Comparison of ENCODE assay signal across 19 mouse cellular contexts in the genomic region with DNA sequence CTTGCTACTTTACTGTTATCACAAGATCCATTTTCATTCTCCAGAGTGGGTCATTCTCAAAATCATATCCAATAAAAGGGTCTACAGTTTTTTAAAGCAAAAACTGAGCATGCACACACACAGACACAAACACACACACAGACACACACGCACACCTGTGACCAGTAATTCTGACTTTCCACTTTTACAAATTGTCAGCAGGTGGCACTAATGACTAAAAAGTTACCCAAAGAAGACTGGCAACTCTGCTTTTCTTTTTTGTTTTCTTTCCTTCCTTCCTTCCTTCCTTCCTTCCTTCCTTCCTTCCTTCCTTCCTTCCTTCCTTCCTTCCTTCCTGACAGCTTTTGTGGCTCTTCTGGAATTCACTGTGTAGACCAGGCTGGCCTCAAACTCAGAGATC. TPM values are rescaled to one million over a fixed set of nuclear protein-coding genes. Genes with fewer than 3 reads are reported as not detected.
DNase-seq lines count a peak whose midpoint lies in the region; ATAC-seq and TF ChIP-seq lines count a peak whose summit lies in the region.
"Had no signal": no experiment of that assay in that cellular context is flagged by ENCODE, and none has a peak within 500 bp of the region (broad histone marks: within the 10 kb centered on the region; RNA-seq: fewer than 3 reads in every experiment).

No protein-coding gene starts in this region.

- DNase-seq in hindbrain, postnatal 0 days (ENCODE audit: low spot score) = no peak
- DNase-seq in hindbrain, embryonic 10.5 days (ENCODE audit: low spot score) = no peak
- DNase-seq in lung, embryonic 14.5 days = no peak
- no peak for DNase-seq in lung, postnatal 14 days
- DNase-seq in CH12.LX (ENCODE audit: extremely low read depth) = no peak
- peak; percentile 56 for DNase-seq in induced T-regulatory cell, adult 2 months (ENCODE audit: low read depth)
- no peak for DNase-seq in thymus, postnatal 0 days (ENCODE audit: low spot score)
- DNase-seq: adrenal gland, adult 8-10 months; cerebellum, adult 18-20 months; kidney, adult 11 months; right cerebral cortex, postnatal 14 days; thymus, adult 18-20 months had no signal

- H3K4me2 ChIP-seq in hindbrain, postnatal 0 days (ENCODE audit: low read depth, low read length) = no peak overlapping the region
- no peak overlapping the region for H3K4me2 ChIP-seq in lung, embryonic 14.5 days
- H3K4me2 ChIP-seq in CH12.LX (ENCODE audit: insufficient read depth, low read depth, poor library complexity, severe bottlenecking) = no peak overlapping the region
- H3K4me2 ChIP-seq: embryonic facial prominence, embryonic 13.5 days; hindbrain, embryonic 12.5 days; limb, embryonic 13.5 days had no signal

- H3K9ac ChIP-seq in hindbrain, postnatal 0 days (replicated peaks; ENCODE audit: low read length) = no peak overlapping the region
- no peak overlapping the region for H3K9ac ChIP-seq in lung, embryonic 14.5 days
- H3K9ac ChIP-seq in CH12.LX (ENCODE audit: insufficient read depth, low read depth) = no peak overlapping the region
- H3K9ac ChIP-seq: embryonic facial prominence, embryonic 13.5 days; hindbrain, embryonic 12.5 days; limb, embryonic 13.5 days had no signal

- H3K79me2 ChIP-seq in CH12.LX (replicated peaks; ENCODE audit: control insufficient read depth, extremely low read depth, insufficient read depth, poor library complexity, severe bottlenecking) = no peaks in the 10 kb centered on the region

- dilution Hi-C loops in CH12.LX (cut with MboI; ENCODE audit: extremely low pct_ligation_motif_present, extremely low pct_unique_long_range_greater_than_20kb, low sequenced_read_pairs) = no loop called here

- peak; percentile 41; the same call in 1 of the 2 replicates for TF ChIP-seq CTCF in hindbrain, postnatal 0 days (IDR thresholded peaks at IDR 0.05; ENCODE audit: low read depth)
- TF ChIP-seq CTCF in lung, embryonic 14.5 days (IDR thresholded peaks at IDR 0.05; ENCODE audit: low read depth) = peak; percentile 40
- TF ChIP-seq CTCF in CH12.LX (conservative IDR thresholded peaks at IDR 0.05 in 1 of 2, IDR thresholded peaks at IDR 0.05 in 1 of 2; ENCODE audit: low read depth in 2 of 2, low read length in 2 of 2) = peak in 1 of 2 experiments; percentile 78; a peak in 2 of 4 replicates

- in situ Hi-C loops in CH12.LX (cut with MboI; ENCODE audit: low pct_ligation_motif_present, low pct_unique_long_range_greater_than_20kb, low sequenced_read_pairs) = loop anchor here (25.0 kb wide), 1 partner anchor 258 kb away; a partner anchor contains a TSS

- no peaks in the 10 kb centered on the region for H3K9me3 ChIP-seq in hindbrain, postnatal 0 days (ENCODE audit: low read length)
- no peaks in the 10 kb centered on the region for H3K9me3 ChIP-seq in hindbrain, embryonic 10.5 days
- H3K9me3 ChIP-seq in lung, embryonic 14.5 days (ENCODE audit: low read depth, low read length) = no peaks in the 10 kb centered on the region
- no peaks in the 10 kb centered on the region for H3K9me3 ChIP-seq in CH12.LX (replicated peaks; ENCODE audit: low read length)
- H3K9me3 ChIP-seq: embryonic facial prominence, embryonic 13.5 days; hindbrain, embryonic 12.5 days; limb, embryonic 13.5 days had no signal

- H3K4me3 ChIP-seq in hindbrain, postnatal 0 days (ENCODE audit: low read length) = no peak overlapping the region
- no peak overlapping the region for H3K4me3 ChIP-seq in hindbrain, embryonic 10.5 days
- no peak overlapping the region for H3K4me3 ChIP-seq in lung, embryonic 14.5 days (ENCODE audit: low read depth, low read length)
- no peak overlapping the region for H3K4me3 ChIP-seq in CH12.LX (replicated peaks in 1 of 3; ENCODE audit: low read depth in 2 of 3, low read length in 2 of 3, poor library complexity in 1 of 3)
- H3K4me3 ChIP-seq: embryonic facial prominence, embryonic 13.5 days; hindbrain, embryonic 12.5 days; limb, embryonic 13.5 days had no signal

- no peaks in the 10 kb centered on the region for H3K36me3 ChIP-seq in hindbrain, postnatal 0 days (ENCODE audit: insufficient read depth, low read length)
- H3K36me3 ChIP-seq in hindbrain, embryonic 10.5 days = no peaks in the 10 kb centered on the region
- H3K36me3 ChIP-seq in lung, embryonic 14.5 days (ENCODE audit: insufficient read depth) = no peaks in the 10 kb centered on the region
- H3K36me3 ChIP-seq in CH12.LX (replicated peaks in 1 of 2; ENCODE audit: control insufficient read depth in 1 of 2, insufficient read depth in 1 of 2, low read length in 1 of 2) = no peaks in the 10 kb centered on the region
- H3K36me3 ChIP-seq: embryonic facial prominence, embryonic 13.5 days; hindbrain, embryonic 12.5 days; limb, embryonic 13.5 days had no signal

- 41% methylated on average over 1 of the region's 1 CpGs for WGBS in hindbrain, postnatal 0 days
- 48% methylated on average over 1 of the region's 1 CpGs for WGBS in hindbrain, embryonic 10.5 days
- 40% methylated on average over 1 of the region's 1 CpGs for WGBS in lung, embryonic 14.5 days

- H3K27me3 ChIP-seq in hindbrain, postnatal 0 days (ENCODE audit: insufficient read depth, low read length) = no peaks in the 10 kb centered on the region
- peaks cover 24% of the 10 kb centered on the region for H3K27me3 ChIP-seq in hindbrain, embryonic 10.5 days (ENCODE audit: insufficient read depth, poor library complexity, severe bottlenecking)
- H3K27me3 ChIP-seq in lung, embryonic 14.5 days (ENCODE audit: insufficient read depth, low read length) = no peaks in the 10 kb centered on the region
- H3K27me3 ChIP-seq in CH12.LX (replicated peaks) = peaks cover 5% of the 10 kb centered on the region

- no peak overlapping the region for H3K27ac ChIP-seq in hindbrain, postnatal 0 days
- no peak overlapping the region for H3K27ac ChIP-seq in hindbrain, embryonic 10.5 days
- no peak overlapping the region for H3K27ac ChIP-seq in lung, embryonic 14.5 days (ENCODE audit: low read depth)
- no peak overlapping the region for H3K27ac ChIP-seq in CH12.LX (ENCODE audit: insufficient read depth, low read depth)
- H3K27ac ChIP-seq: embryonic facial prominence, embryonic 13.5 days; hindbrain, embryonic 12.5 days; limb, embryonic 13.5 days had no signal

- ATAC-seq in hindbrain, postnatal 0 days = no peak
- ATAC-seq in lung, embryonic 14.5 days (ENCODE audit: insufficient read depth) = no peak
- no peak for ATAC-seq in megakaryocyte-erythroid progenitor cell, adult 5-6 weeks (replicated peaks; ENCODE audit: low FRiP score, low TSS enrichment, poor library complexity, severe bottlenecking)

- peak; percentile 76 for TF ChIP-seq RAD21 in CH12.LX (IDR thresholded peaks at IDR 0.05; ENCODE audit: low read depth, low read length)

- TF ChIP-seq POLR2A in CH12.LX (IDR thresholded peaks at IDR 0.05; ENCODE audit: low read depth, low read length) = no peak

- no peak for TF ChIP-seq EP300 in CH12.LX (IDR thresholded peaks at IDR 0.05; ENCODE audit: low read length)

- H3K4me1 ChIP-seq in hindbrain, postnatal 0 days (ENCODE audit: insufficient read depth, low read length) = no peaks in the 10 kb centered on the region
- H3K4me1 ChIP-seq in hindbrain, embryonic 10.5 days (replicated peaks) = peaks cover 4% of the 10 kb centered on the region; the same call in 1 of the 2 replicates
- H3K4me1 ChIP-seq in lung, embryonic 14.5 days (ENCODE audit: insufficient read depth) = no peaks in the 10 kb centered on the region
- H3K4me1 ChIP-seq in CH12.LX (ENCODE audit: control insufficient read depth in 1 of 2, insufficient read depth in 2 of 2) = peaks cover 13 to 32% of the 10 kb centered on the region in 2 experiments
- H3K4me1 ChIP-seq: limb, embryonic 13.5 days had no signal

RNA-seq across cellular contexts. Expression of a gene that starts 12.2 kb away (rescaled TPM):
- 192 and 222 TPM in 2 replicates for total RNA-seq in hindbrain, postnatal 0 days (2014; rRNA removed)
- 133 and 148 TPM in 2 replicates for polyA plus RNA-seq in hindbrain, postnatal 0 days (2015; fragmentation: Nextera tagmentation; extraction: Ambion mirVana)
- 36.3 and 38.1 TPM in 2 replicates for polyA plus RNA-seq in hindbrain, embryonic 10.5 days (2016; fragmentation: Nextera tagmentation; extraction: Ambion mirVana)
- polyA plus RNA-seq in lung, embryonic 14.5 days (2014; fragmentation: Nextera tagmentation; extraction: Ambion mirVana) = 77.2 and 96.5 TPM in 2 replicates
- total RNA-seq in CH12.LX (2012; rRNA removed) (52.5 and 76.7 TPM in 2 replicates), CH12.LX (2014; rRNA removed) (184 and 220 TPM in 2 replicates)
- 39.2 and 41.8 TPM in 2 replicates for polyA plus RNA-seq in CH12.LX (2012; ENCODE audit: insufficient read length, low read depth)
- 257 and 274 TPM in 2 replicates for total RNA-seq in megakaryocyte-erythroid progenitor cell, adult 5-6 weeks (2014; fragmentation: Nextera tagmentation)
- total RNA-seq in megakaryocyte-erythroid progenitor cell, adult 5-6 weeks (2017) = 121 and 224 TPM in 2 replicates
- 260 TPM in 2 replicates for polyA plus RNA-seq in thymus, postnatal 0 days (2015; fragmentation: Nextera tagmentation; extraction: Ambion mirVana)

RNA-seq across cellular contexts. Expression of a gene that starts 20.6 kb away (rescaled TPM):
- total RNA-seq in hindbrain, postnatal 0 days (2014; rRNA removed) = 0.78 and 1.9 TPM in 2 replicates
- 2.1 and 2.5 TPM in 2 replicates for polyA plus RNA-seq in hindbrain, postnatal 0 days (2015; fragmentation: Nextera tagmentation; extraction: Ambion mirVana)
- 0.89 and 2.2 TPM in 2 replicates for polyA plus RNA-seq in hindbrain, embryonic 10.5 days (2016; fragmentation: Nextera tagmentation; extraction: Ambion mirVana)
- polyA plus RNA-seq in lung, embryonic 14.5 days (2014; fragmentation: Nextera tagmentation; extraction: Ambion mirVana) = 0.20 and 0.35 TPM in 2 replicates
- total RNA-seq in CH12.LX (2012; rRNA removed) (not detected in 2 replicates), CH12.LX (2014; rRNA removed) (not detected in 2 replicates)
- polyA plus RNA-seq in CH12.LX (2012; ENCODE audit: insufficient read length, low read depth) = not detected in 2 replicates
- not detected in 2 replicates for total RNA-seq in megakaryocyte-erythroid progenitor cell, adult 5-6 weeks (2014; fragmentation: Nextera tagmentation)
- total RNA-seq in megakaryocyte-erythroid progenitor cell, adult 5-6 weeks (2017) = not detected in 2 replicates
- 0.13 and 0.18 TPM in 2 replicates for polyA plus RNA-seq in thymus, postnatal 0 days (2015; fragmentation: Nextera tagmentation; extraction: Ambion mirVana)

RNA-seq across cellular contexts. Expression of a gene that starts 31.2 kb away (rescaled TPM):
- not detected in 2 replicates for total RNA-seq in hindbrain, postnatal 0 days (2014; rRNA removed)
- 0.48 and 0.96 TPM in 2 replicates for polyA plus RNA-seq in hindbrain, postnatal 0 days (2015; fragmentation: Nextera tagmentation; extraction: Ambion mirVana)
- 0.55 and 0.93 TPM in 2 replicates for polyA plus RNA-seq in hindbrain, embryonic 10.5 days (2016; fragmentation: Nextera tagmentation; extraction: Ambion mirVana)
- polyA plus RNA-seq in lung, embryonic 14.5 days (2014; fragmentation: Nextera tagmentation; extraction: Ambion mirVana) = 0.89 and 1.2 TPM in 2 replicates
- 0.38 and 0.72 TPM in 2 replicates for total RNA-seq in CH12.LX (2012; rRNA removed)
- not detected in 2 replicates for total RNA-seq in CH12.LX (2014; rRNA removed)
- 0.46 TPM in 1 of 2 replicates, not detected in the other for polyA plus RNA-seq in CH12.LX (2012; ENCODE audit: insufficient read length, low read depth)
- not detected in 2 replicates for total RNA-seq in megakaryocyte-erythroid progenitor cell, adult 5-6 weeks (2014; fragmentation: Nextera tagmentation)
- not detected in 2 replicates for total RNA-seq in megakaryocyte-erythroid progenitor cell, adult 5-6 weeks (2017)
- polyA plus RNA-seq in thymus, postnatal 0 days (2015; fragmentation: Nextera tagmentation; extraction: Ambion mirVana) = 0.42 and 0.46 TPM in 2 replicates
- total RNA-seq: adrenal gland, adult 8-10 months; layer of hippocampus, adult 18-20 months; left cerebral cortex, adult 8-10 months had no signal
- polyA plus RNA-seq: frontal cortex, adult 2 months had no signal

RNA-seq across cellular contexts. Expression of a gene that starts 48.4 kb away (rescaled TPM):
- total RNA-seq in hindbrain, postnatal 0 days (2014; rRNA removed) = 10.7 and 11.2 TPM in 2 replicates
- polyA plus RNA-seq in hindbrain, postnatal 0 days (2015; fragmentation: Nextera tagmentation; extraction: Ambion mirVana) = 31.9 and 32.9 TPM in 2 replicates
- 25.3 and 29.4 TPM in 2 replicates for polyA plus RNA-seq in hindbrain, embryonic 10.5 days (2016; fragmentation: Nextera tagmentation; extraction: Ambion mirVana)
- polyA plus RNA-seq in lung, embryonic 14.5 days (2014; fragmentation: Nextera tagmentation; extraction: Ambion mirVana) = 17.8 and 22.9 TPM in 2 replicates
- total RNA-seq in CH12.LX (2012; rRNA removed) = 10.4 and 13.7 TPM in 2 replicates
- total RNA-seq in CH12.LX (2014; rRNA removed) = 15.7 and 16.6 TPM in 2 replicates
- polyA plus RNA-seq in CH12.LX (2012; ENCODE audit: insufficient read length, low read depth) = 18.8 and 28.4 TPM in 2 replicates
- total RNA-seq in megakaryocyte-erythroid progenitor cell, adult 5-6 weeks (2014; fragmentation: Nextera tagmentation) = 18.4 and 38.1 TPM in 2 replicates
- total RNA-seq in megakaryocyte-erythroid progenitor cell, adult 5-6 weeks (2017) = 56.0 and 72.8 TPM in 2 replicates
- 25.8 and 28.8 TPM in 2 replicates for polyA plus RNA-seq in thymus, postnatal 0 days (2015; fragmentation: Nextera tagmentation; extraction: Ambion mirVana)

RNA-seq across cellular contexts. Expression of a gene that starts 50.9 kb away (rescaled TPM):
- 26.4 and 29.6 TPM in 2 replicates for total RNA-seq in hindbrain, postnatal 0 days (2014; rRNA removed)
- 14.2 and 15.3 TPM in 2 replicates for polyA plus RNA-seq in hindbrain, postnatal 0 days (2015; fragmentation: Nextera tagmentation; extraction: Ambion mirVana)
- 0.92 and 1.5 TPM in 2 replicates for polyA plus RNA-seq in hindbrain, embryonic 10.5 days (2016; fragmentation: Nextera tagmentation; extraction: Ambion mirVana)
- polyA plus RNA-seq in lung, embryonic 14.5 days (2014; fragmentation: Nextera tagmentation; extraction: Ambion mirVana) = 2.0 and 2.5 TPM in 2 replicates
- 0.04 TPM in 2 replicates for total RNA-seq in CH12.LX (2012; rRNA removed)
- not detected in 2 replicates for total RNA-seq in CH12.LX (2014; rRNA removed)
- polyA plus RNA-seq in CH12.LX (2012; ENCODE audit: insufficient read length, low read depth) = 0.11 TPM in 1 of 2 replicates, not detected in the other
- not detected in 2 replicates for total RNA-seq in megakaryocyte-erythroid progenitor cell, adult 5-6 weeks (2014; fragmentation: Nextera tagmentation)
- total RNA-seq in megakaryocyte-erythroid progenitor cell, adult 5-6 weeks (2017) = not detected in 2 replicates
- 0.07 and 0.09 TPM in 2 replicates for polyA plus RNA-seq in thymus, postnatal 0 days (2015; fragmentation: Nextera tagmentation; extraction: Ambion mirVana)
